Mouse (Mus musculus): Measurements from ENCODE around the gene Slc26a6.

The Slc26a6 gene

GRCm38 (mm10) chr9:108852976-108853375, at the start of gene Slc26a6:
Slc26a6 (plus strand) TSS chr9:108853283.
- DNase-seq (ENCODE audit: low spot score), result no peak

- no peak for DNase-seq (ENCODE audit: low spot score)
Observed at GRCm38 (mm10) chr9:108805768-108806167, 47.3 kb upstream of the Slc26a6 start.

GRCm38 (mm10) chr9:108806379-108806778, 46.7 kb upstream of the Slc26a6 start:
- no peak for DNase-seq (ENCODE audit: low spot score)

- no peak for DNase-seq (ENCODE audit: low spot score)
Observed at GRCm38 (mm10) chr9:108806831-108807230, 46.3 kb upstream of the Slc26a6 start.

- DNase-seq (ENCODE audit: low spot score), result no peak
Observed at GRCm38 (mm10) chr9:108807674-108808073, 45.4 kb upstream of the Slc26a6 start.

GRCm38 (mm10) chr9:108808163-108808665, 44.9 kb upstream of the Slc26a6 start, which contains the start of gene Nckipsd:
Nckipsd (plus strand) TSS chr9:108808368.
- DNase-seq (ENCODE audit: low spot score), result peak; percentile 99

GRCm38 (mm10) chr9:108809188-108809587, 43.9 kb upstream of the Slc26a6 start:
- DNase-seq (ENCODE audit: low spot score), result no peak

GRCm38 (mm10) chr9:108809723-108810122, 43.4 kb upstream of the Slc26a6 start:
- DNase-seq (ENCODE audit: low spot score), result no peak

GRCm38 (mm10) chr9:108810516-108810915, 42.6 kb upstream of the Slc26a6 start:
- no peak for DNase-seq (ENCODE audit: low spot score)

GRCm38 (mm10) chr9:108815557-108815956, 37.5 kb upstream of the Slc26a6 start:
- no peak for DNase-seq (ENCODE audit: low spot score)

- DNase-seq (ENCODE audit: low spot score), result peak; percentile 42
Observed at GRCm38 (mm10) chr9:108819495-108819894, 33.6 kb upstream of the Slc26a6 start.

- DNase-seq (ENCODE audit: low spot score), result no peak
Observed at GRCm38 (mm10) chr9:108820077-108820476, 33.0 kb upstream of the Slc26a6 start.

- DNase-seq (ENCODE audit: low spot score), result no peak
Observed at GRCm38 (mm10) chr9:108824144-108824685, 28.9 kb upstream of the Slc26a6 start.

- no peak for DNase-seq (ENCODE audit: low spot score)
Observed at GRCm38 (mm10) chr9:108824755-108825413, 28.2 kb upstream of the Slc26a6 start.

GRCm38 (mm10) chr9:108825820-108826699, 27.0 kb upstream of the Slc26a6 start, which contains the start of gene Celsr3:
Celsr3 (plus strand) TSS chr9:108826320.
- no peak for DNase-seq (ENCODE audit: low spot score)

- DNase-seq (ENCODE audit: low spot score), result peak; percentile 78
Observed at GRCm38 (mm10) chr9:108826700-108827340, 26.3 kb upstream of the Slc26a6 start.

GRCm38 (mm10) chr9:108827454-108827853, 25.6 kb upstream of the Slc26a6 start:
- no peak for DNase-seq (ENCODE audit: low spot score)

GRCm38 (mm10) chr9:108827906-108828305, 25.2 kb upstream of the Slc26a6 start:
- DNase-seq (ENCODE audit: low spot score), result no peak

- no peak for DNase-seq (ENCODE audit: low spot score)
Observed at GRCm38 (mm10) chr9:108831637-108832036, 21.4 kb upstream of the Slc26a6 start.

- DNase-seq (ENCODE audit: low spot score), result peak; percentile 79
Observed at GRCm38 (mm10) chr9:108832390-108833108, 20.5 kb upstream of the Slc26a6 start.

GRCm38 (mm10) chr9:108842989-108843388, 10.1 kb upstream of the Slc26a6 start:
- no peak for DNase-seq (ENCODE audit: low spot score)
